Mouse (Mus musculus): ENCODE measurements around the gene Tanc2. TPM values are rescaled to one million over a fixed set of nuclear protein-coding genes. Genes with fewer than 3 reads are reported as not detected.
A peak's percentile ranks its signal among the peaks of the same experiment; 100 is the strongest.

Gene Tanc2
- polyA plus RNA-seq, 1 experiment from 2014 or later: 11.6 TPM

- no peak overlapping the region for H3K4me3 ChIP-seq (ENCODE audit: low read depth, low read length)
- ATAC-seq: no peak
Observed at GRCm38 (mm10) chr11:105548383-105548782, 41.4 kb upstream of the Tanc2 start.

GRCm38 (mm10) chr11:105549164-105550121 is 40.3 kb upstream of the Tanc2 start:
- H3K27me3 ChIP-seq (replicated peaks; ENCODE audit: insufficient read depth, low read length): no peaks in the 10 kb centered on the region
- no peaks in the 10 kb centered on the region for H3K9me3 ChIP-seq (ENCODE audit: low read length)
- TF ChIP-seq CTCF (IDR thresholded peaks at IDR 0.05): no peak
- peak; percentile 59; the same call in 1 of the 2 replicates for TF ChIP-seq EP300 (IDR thresholded peaks at IDR 0.05)
- H3K36me3 ChIP-seq (ENCODE audit: insufficient read depth, low read length): no peaks in the 10 kb centered on the region
- ATAC-seq: peak; percentile 80
- no peak overlapping the region for H3K27ac ChIP-seq (ENCODE audit: low read length)
- H3K4me2 ChIP-seq (replicated peaks; ENCODE audit: low read depth, low read length): no peak overlapping the region
- no peaks in the 10 kb centered on the region for H3K4me1 ChIP-seq (ENCODE audit: insufficient read depth, low read depth, low read length)
- DNase-seq (ENCODE audit: low spot score): peak; percentile 85
- no peak overlapping the region for H3K4me3 ChIP-seq (ENCODE audit: low read depth, low read length)
- WGBS: 38% methylated on average over 9 of the region's 9 CpGs
- H3K9ac ChIP-seq (replicated peaks; ENCODE audit: low read depth): no peak overlapping the region

More at GRCm38 (mm10) chr11:105548383-105548782, 41.4 kb upstream of the Tanc2 start:
- TF ChIP-seq CTCF (IDR thresholded peaks at IDR 0.05): peak; percentile 14; the same call in 1 of the 2 replicates
- TF ChIP-seq EP300 (IDR thresholded peaks at IDR 0.05): no peak
- WGBS: 83% methylated on average over 6 of the region's 6 CpGs
- H3K4me2 ChIP-seq (replicated peaks; ENCODE audit: low read depth, low read length): no peak overlapping the region
- H3K27ac ChIP-seq (ENCODE audit: low read length): no peak overlapping the region
- no peaks in the 10 kb centered on the region for H3K9me3 ChIP-seq (ENCODE audit: low read length)
- H3K4me1 ChIP-seq (ENCODE audit: insufficient read depth, low read depth, low read length): no peaks in the 10 kb centered on the region
- DNase-seq (ENCODE audit: low spot score): no peak
- no peak overlapping the region for H3K9ac ChIP-seq (replicated peaks; ENCODE audit: low read depth)
- no peaks in the 10 kb centered on the region for H3K36me3 ChIP-seq (ENCODE audit: insufficient read depth, low read length)
- no peaks in the 10 kb centered on the region for H3K27me3 ChIP-seq (replicated peaks; ENCODE audit: insufficient read depth, low read length)

DNA sequence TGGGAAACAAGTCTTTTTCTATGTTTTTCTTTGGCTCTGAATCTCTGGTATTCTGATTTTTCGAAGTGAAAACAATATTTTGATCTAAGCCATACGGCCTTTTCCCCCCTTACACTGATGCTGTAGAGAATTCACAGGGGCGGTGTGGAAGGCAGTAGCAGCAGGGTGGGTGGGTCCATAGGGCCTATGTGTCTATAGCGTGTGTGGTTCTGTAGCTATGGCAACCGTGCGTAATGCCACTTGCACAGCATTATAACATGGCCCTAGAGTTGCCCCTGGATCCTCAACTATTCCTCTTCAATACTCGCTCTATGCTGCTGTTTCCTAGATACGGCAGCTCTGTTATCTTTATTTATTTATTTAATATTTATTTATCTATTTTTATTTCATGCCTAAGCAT is 32.5 kb upstream of the Tanc2 start:
- DNase-seq (ENCODE audit: low spot score) (peak; percentile 24), ATAC-seq (no peak; the same call in 1 of the 2 replicates)
- Histone ChIP-seq H3K9me3 (ENCODE audit: low read length) (no peaks in the 10 kb centered on the region), H3K9ac (replicated peaks; ENCODE audit: low read depth) (no peak overlapping the region), H3K27ac (ENCODE audit: low read length) (no peak overlapping the region), H3K4me2 (replicated peaks; ENCODE audit: low read depth, low read length) (no peak overlapping the region), H3K27me3 (replicated peaks; ENCODE audit: insufficient read depth, low read length) (no peaks in the 10 kb centered on the region), H3K36me3 (ENCODE audit: insufficient read depth, low read length) (no peaks in the 10 kb centered on the region), H3K4me3 (ENCODE audit: low read depth, low read length) (no peak overlapping the region), H3K4me1 (ENCODE audit: insufficient read depth, low read depth, low read length) (no peaks in the 10 kb centered on the region)
- TF ChIP-seq EP300 (IDR thresholded peaks at IDR 0.05): no peak
- TF ChIP-seq CTCF (IDR thresholded peaks at IDR 0.05): no peak
- 59% methylated on average over 8 of the region's 8 CpGs for WGBS

GRCm38 (mm10) chr11:105558091-105558490 is 31.7 kb upstream of the Tanc2 start:
- Histone ChIP-seq H3K4me2 (replicated peaks; ENCODE audit: low read depth, low read length) (no peak overlapping the region), H3K36me3 (ENCODE audit: insufficient read depth, low read length) (no peaks in the 10 kb centered on the region), H3K9me3 (ENCODE audit: low read length) (no peaks in the 10 kb centered on the region), H3K27ac (ENCODE audit: low read length) (no peak overlapping the region), H3K27me3 (replicated peaks; ENCODE audit: insufficient read depth, low read length) (no peaks in the 10 kb centered on the region), H3K4me1 (ENCODE audit: insufficient read depth, low read depth, low read length) (no peaks in the 10 kb centered on the region), H3K4me3 (ENCODE audit: low read depth, low read length) (no peak overlapping the region), H3K9ac (replicated peaks; ENCODE audit: low read depth) (no peak overlapping the region)
- DNase-seq (ENCODE audit: low spot score) (no peak), ATAC-seq (no peak)
- TF ChIP-seq CTCF (IDR thresholded peaks at IDR 0.05) (no peak), EP300 (IDR thresholded peaks at IDR 0.05) (no peak)

DNA sequence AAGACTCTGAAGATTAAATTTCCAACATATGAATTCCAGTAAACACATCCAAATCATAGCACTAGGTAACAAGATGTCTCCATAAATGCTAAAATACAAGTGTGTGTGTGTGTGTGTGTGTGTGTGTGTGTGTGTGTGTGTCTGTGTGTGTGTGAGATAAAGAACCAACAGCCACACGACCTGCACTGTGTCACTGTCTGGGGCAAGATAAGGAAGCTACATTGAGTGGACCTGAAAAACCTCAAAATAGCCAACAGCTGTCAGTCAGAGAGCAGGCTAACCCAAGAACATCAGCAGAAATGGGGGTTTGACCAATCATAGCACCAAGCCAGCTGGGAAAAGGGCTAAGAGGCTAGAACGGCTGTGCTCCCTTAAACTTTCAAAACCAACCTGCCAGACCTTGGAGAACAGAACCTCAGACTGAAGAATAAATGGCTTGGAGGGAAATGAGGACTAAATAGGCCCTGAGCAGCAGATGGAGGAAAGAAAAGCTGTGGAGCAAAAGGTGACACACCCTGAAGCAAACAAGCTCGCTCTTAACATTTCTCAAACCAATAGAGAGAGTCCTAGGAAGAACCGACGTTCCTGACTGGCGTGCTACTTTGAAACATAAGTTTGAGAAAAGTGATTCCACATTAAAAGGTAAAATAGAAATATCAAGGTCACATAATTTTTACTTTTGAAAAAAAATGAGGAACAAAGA is 30.8 kb upstream of the Tanc2 start:
- TF ChIP-seq CTCF (IDR thresholded peaks at IDR 0.05) (no peak), EP300 (IDR thresholded peaks at IDR 0.05) (no peak)
- no peak for DNase-seq (ENCODE audit: low spot score)
- Histone ChIP-seq H3K27ac (ENCODE audit: low read length) (no peak overlapping the region), H3K4me1 (ENCODE audit: insufficient read depth, low read depth, low read length) (no peaks in the 10 kb centered on the region), H3K36me3 (ENCODE audit: insufficient read depth, low read length) (no peaks in the 10 kb centered on the region), H3K9ac (replicated peaks; ENCODE audit: low read depth) (no peak overlapping the region), H3K27me3 (replicated peaks; ENCODE audit: insufficient read depth, low read length) (no peaks in the 10 kb centered on the region), H3K4me3 (ENCODE audit: low read depth, low read length) (no peak overlapping the region), H3K9me3 (ENCODE audit: low read length) (no peaks in the 10 kb centered on the region), H3K4me2 (replicated peaks; ENCODE audit: low read depth, low read length) (no peak overlapping the region)
- 64% methylated on average over 6 of the region's 6 CpGs for WGBS
- no peak for ATAC-seq

GRCm38 (mm10) chr11:105563546-105563945 is 26.2 kb upstream of the Tanc2 start:
- Histone ChIP-seq H3K36me3 (ENCODE audit: insufficient read depth, low read length) (no peaks in the 10 kb centered on the region), H3K4me2 (replicated peaks; ENCODE audit: low read depth, low read length) (no peak overlapping the region), H3K27ac (ENCODE audit: low read length) (no peak overlapping the region), H3K9me3 (ENCODE audit: low read length) (no peaks in the 10 kb centered on the region), H3K4me1 (ENCODE audit: insufficient read depth, low read depth, low read length) (no peaks in the 10 kb centered on the region), H3K4me3 (ENCODE audit: low read depth, low read length) (no peak overlapping the region), H3K27me3 (replicated peaks; ENCODE audit: insufficient read depth, low read length) (no peaks in the 10 kb centered on the region), H3K9ac (replicated peaks; ENCODE audit: low read depth) (no peak overlapping the region)
- TF ChIP-seq CTCF (IDR thresholded peaks at IDR 0.05) (no peak), EP300 (IDR thresholded peaks at IDR 0.05) (no peak)
- ATAC-seq (no peak), DNase-seq (ENCODE audit: low spot score) (no peak)
- 85% methylated on average over 3 of the region's 3 CpGs for WGBS

Data from lung, postnatal 0 days (tissue).